Mouse (Mus musculus) cerebellum, adult 9-10 months (tissue): ENCODE measurements around the gene Zfyve21.

Experiments
- DNase-seq: peaks from one replicate; pipeline ENCODE4 v3.0.0; 2022

Zfyve21 gene

DNA sequence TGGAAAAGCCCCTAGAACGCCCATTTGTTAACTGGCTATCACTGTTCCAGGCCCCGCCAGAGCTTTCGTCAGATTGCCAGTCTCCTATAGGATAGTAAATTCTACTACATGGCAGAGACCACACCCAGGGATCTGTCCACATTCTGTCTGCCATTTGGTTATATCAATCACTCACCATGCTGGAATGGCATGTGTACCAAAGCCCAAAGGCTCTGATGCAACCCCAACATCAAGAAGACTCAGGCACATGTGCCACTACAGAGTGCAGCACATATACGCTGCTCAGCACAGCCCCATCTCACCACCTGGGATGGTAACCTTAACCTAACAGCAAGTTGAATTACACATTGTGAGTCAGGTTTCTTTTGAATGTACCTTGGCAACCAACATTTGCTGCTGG lies 32.0 kb downstream of the Zfyve21 start:
- no peak for DNase-seq

DNA sequence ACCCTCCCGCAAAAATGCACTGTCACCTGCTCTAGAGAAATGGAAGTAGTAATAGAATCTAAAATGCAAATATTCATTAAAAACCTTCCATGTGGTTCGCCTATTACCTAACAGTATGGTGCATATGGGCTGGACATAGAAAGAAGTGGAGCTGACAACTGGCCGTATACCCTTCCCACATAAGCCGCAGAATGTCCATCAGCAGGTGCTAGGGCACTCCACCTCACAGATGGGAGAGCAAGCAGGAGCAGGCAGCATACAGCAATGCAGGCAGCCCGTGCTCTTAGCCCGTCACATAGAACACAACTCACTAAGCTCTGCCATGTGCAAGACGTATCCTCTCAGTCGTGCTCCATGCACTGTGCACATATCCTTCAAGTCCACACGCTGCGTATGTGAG lies 32.8 kb downstream of the Zfyve21 start:
- DNase-seq: no peak

DNA sequence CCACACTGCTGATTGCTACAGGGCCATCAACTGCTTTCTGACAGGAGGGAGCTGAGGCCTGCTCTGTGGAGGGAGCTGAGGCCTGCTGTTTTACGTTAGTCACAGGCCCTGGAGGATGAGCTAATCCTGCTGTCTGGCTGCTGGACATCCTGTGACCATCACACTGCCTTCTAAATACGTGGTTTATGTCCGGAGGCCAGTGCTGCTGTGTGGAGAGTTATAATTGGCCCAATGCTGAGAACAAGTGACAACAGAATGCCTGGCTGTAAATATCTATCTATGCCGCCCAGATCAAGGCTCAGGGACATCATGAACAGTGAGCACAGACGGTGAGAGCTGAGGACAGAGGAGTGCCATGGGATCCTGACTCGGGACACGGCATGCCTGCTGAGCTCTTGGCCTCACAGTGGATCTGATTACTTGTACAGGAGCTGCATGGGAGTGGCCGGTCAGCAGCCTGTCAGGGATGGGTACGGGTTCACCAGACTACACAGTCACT lies 34.4 kb downstream of the Zfyve21 start:
- DNase-seq: peak; percentile 53

DNA sequence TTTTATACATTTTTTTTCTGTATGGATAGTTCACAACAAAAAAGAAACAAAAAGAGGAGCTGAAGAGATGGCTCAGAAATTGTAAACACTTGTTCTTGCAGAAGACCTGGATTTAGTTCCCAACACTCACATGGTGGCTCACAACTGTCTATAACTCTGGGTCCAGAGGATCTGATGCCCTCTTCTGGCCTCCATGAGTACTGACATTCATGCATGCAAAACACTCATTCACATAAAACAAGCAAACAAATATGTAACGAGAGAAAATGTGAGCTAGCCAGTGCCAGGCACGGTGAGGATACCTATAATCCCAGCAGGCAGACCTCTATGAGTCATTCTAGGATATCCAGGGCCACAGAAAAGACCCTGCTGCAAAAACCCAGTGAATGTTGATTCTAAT lies 37.3 kb downstream of the Zfyve21 start:
- no peak for DNase-seq

DNA sequence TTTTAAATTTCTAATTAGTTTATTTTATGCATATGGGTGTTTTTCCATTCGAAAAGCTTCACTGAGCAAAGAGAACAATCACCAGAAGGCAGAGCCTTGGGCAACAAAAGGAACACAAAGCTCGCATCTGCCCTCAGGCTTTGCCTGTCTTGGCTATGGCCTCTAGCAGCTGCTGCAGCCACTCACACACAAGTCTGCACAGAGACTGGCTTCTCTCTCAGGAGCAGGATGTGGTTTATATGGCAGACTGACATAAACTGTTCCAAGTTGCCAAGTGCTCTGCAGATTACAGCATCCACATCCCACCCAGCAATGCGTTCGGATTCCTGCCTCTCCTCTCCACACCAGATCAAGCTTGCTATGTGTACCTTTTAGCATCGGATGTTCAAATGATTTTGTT lies 37.8 kb downstream of the Zfyve21 start:
- DNase-seq: no peak

DNA sequence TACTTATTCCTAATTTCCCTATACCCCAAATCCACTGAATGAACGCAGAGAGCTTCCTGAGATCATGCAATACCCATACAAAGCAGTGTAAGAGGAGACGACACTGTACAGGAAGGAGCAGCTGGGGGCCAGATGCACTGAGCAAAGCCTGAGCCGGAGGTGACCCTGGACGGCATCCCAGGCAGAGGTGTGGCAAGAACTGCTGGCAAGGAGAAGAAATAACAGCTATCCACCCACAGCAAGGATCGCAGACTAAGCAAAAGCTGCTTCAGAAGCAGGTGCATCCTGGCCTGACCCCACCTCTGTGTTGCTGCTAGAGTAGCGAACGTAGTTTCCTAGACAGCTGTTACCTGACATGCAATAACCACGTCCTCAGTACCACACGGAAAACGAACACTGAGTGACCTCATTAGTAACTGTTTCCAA lies 39.1 kb downstream of the Zfyve21 start:
- no peak for DNase-seq

DNA sequence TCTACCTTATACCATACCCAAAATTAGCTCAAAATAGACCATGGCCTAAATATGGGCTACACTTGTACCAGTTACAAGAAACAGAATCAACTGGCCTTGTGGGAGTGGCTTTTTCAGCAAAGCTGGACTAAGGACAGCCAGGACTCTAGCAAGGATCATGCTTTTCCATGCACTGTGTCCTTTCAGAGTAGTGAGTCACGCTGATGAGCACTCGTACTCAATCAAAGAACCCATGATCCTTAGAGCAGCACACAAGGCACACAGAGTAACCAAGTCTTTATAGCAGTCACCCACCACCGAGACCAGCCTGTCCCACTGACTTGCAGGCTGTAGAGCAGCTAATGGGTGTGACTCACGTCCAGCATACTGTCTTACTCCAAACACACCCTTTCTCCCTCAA lies 39.6 kb downstream of the Zfyve21 start:
- DNase-seq: no peak

DNA sequence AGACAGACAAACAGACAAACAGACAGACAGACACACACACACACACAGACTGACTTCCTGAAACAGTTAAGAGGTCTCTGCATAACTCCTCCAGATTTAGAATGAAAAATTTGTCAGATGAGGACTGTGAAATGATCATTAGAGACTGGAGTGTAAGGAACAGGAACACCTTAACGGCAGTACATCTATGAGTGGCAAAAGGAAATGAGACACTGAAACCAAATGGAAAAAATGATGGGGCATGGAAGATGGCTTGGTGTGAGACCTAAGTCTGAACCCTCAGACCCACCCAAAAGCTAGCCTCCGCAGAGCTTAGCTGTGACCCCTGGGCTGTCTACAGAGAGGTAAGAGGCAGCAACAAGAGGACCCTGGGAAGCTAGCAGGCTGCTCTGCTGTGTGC lies 41.5 kb downstream of the Zfyve21 start:
- DNase-seq: no peak

DNA sequence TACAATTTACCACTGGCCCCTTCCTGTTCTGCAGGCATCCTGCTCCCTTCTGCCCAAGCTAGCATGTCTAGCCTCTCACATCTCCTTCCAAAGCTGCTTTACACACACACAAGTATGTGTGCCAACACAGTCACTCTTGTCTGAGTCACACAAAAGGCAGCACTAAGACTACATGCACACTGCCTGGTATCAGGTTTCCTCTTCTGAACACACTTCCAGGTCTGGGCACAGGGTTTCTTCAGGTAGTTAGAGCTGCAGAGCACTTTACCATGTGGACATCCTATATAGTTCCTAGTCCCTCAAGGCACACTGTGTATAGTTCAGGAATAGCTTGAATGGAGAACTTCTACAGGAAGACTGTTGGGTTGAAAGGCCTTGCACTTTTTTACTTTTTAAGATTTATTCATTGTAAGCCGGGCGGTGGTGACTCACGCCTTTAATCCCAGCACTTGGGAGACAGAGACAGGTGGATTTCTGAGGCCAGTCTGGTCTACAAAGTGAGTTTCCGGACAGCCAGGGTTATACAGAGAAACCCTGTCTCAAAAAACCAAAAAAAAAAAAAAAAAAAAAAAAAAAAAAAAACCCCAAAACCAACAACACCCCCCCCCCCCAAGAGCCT lies 50.3 kb downstream of the Zfyve21 start:
- DNase-seq: no peak

DNA sequence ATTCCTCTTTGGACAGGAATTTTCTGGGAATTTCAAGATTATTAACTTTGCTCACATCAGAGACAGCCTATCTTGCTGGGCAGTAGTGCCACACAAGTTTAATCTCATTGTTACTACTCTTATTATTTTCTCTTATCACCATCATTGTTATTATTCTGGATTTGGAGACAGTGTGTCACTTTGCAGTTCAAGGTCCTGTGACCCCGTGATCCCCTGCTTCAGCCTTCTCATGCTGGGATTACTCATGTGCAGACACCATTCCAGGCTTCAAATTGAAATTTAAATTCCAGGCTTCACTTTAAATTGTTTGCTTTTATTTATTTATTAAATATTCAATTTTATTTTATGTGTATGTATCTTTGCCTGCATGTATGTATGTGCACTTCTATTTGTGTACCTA lies 55.8 kb downstream of the Zfyve21 start:
- DNase-seq: no peak

DNA sequence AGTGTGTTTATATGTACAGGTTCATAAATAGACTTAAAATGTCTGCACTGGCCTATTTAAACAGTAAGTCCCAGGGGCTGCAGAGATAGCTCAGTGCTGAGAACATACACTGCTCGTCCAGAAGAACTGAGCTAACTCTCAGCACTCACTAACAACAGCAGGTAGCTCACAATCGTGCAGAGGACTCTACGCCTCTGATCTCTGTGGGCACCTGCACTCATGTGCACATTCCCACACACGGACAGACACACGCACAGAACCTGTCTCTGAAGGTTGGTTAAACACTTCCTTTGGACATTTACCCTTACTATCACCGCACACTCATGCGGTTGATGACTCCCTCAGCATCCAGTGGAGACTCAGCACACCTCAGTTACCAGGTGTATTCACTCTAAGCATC lies 56.8 kb downstream of the Zfyve21 start:
- DNase-seq: no peak

DNA sequence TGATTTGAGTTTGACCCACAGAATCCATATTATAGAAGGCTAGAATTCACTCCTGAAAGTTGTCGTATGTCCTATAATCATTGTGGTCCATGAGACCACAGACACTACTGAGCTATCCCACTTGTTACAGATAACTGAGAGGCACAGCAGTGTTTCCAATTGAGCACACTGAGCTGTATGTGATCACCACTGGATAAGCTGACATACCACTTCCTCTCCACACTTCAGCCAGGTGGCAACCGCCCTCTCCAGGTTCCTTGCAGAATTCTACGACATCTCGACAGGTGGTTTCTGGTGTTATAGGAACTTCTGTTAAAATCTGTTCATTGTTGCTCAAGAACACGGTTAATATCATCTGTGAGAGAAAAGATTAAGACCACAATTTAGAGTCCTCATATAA lies 58.1 kb downstream of the Zfyve21 start:
- no peak for DNase-seq

DNA sequence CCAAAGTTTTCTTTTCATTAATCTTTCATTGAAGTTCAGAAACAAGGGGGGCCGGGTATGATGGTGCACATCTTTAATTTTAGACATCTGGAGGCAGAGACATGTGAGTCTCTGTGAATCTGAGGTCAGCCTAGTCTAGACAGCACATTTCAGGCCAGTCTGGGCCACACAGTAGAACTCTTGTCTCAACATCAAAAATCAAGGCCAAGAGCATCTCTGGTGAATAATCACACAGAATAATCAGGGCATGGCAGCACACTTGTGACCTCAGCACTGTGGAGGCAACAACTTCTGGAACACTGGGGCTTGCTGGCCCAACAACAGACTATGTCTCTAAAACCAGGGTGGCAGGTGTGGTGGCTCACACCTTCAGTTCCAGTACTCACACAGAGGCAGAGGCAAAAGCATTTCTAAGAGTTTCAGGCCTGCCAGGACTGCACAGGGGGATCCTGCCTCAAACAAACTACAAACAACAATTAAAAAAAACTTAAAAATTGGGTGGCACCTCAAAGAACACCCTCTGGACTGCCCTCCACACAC lies 60.7 kb downstream of the Zfyve21 start:
- no peak for DNase-seq

DNA sequence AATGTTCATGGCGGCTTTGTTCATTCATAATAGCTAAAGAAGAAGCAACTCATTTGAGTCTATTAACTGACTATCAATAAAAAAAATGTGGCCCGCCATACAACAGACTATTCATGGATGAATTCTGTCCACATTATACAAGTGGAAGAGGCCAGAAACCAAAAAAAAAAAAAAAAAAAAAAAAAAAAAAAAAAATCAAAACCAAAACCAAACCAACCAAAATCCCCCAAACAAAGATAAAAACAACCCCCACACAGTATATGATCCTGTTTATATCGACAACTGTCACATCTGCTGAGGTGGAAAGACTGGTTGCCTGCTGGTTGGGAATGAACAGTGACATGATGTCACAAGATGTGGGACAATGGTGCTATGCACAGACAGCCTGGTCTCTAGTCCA lies 61.5 kb downstream of the Zfyve21 start:
- DNase-seq: no peak

DNA sequence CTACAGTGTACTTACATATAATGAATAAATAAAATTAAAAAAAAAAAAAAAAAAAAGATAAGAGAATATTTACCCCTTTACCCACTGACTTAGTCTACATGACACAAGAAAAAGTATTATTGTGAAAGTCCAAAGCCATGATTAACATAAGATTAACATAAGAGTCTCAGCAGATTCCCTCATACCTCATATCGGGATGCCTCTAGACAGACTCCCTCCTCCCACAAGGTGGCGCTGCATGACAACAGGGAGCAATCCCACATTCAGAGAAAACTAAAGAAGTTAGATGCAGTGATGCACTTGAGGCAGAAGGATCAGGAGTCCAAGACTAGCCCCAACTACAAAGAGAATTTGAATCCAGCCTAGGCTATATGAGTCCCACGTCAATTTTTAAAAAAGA lies 64.2 kb downstream of the Zfyve21 start:
- DNase-seq: peak; percentile 79
